Mouse (Mus musculus) liver, adult 2 months (tissue): ENCODE measurements around the gene Kcnmb3.

Experiments
- CTCF ChIP-seq: fragments of 200-500 bp; IDR thresholded peaks from 2 replicates; pipeline ENCODE4 v1.5.1; 2011; ENCODE audit warnings: low read depth, low read length, control low read depth
- POLR2A ChIP-seq: fragments of 200-500 bp; IDR thresholded peaks from 2 replicates; pipeline ENCODE4 v1.6.1; 2011; ENCODE audit warnings: low read length, control low read depth; ENCODE audit not compliant: insufficient read depth; ENCODE audit errors: extremely low read depth

DNA sequence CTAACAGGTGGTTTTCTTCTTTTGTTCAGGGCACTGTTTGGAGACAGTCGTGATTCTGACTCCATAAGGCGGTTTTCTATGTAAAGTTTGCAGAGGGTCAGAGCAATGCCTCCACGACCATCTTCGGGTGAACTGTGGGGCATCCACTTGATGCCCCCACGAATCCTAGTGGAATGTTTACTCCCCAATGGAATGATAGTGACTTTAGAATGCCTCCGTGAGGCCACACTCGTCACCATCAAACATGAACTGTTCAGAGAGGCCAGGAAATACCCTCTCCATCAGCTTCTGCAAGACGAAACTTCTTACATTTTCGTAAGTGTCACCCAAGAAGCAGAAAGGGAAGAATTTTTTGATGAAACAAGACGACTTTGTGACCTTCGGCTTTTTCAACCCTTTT lies 55.9 kb downstream of the Kcnmb3 start:
- no peak for TF ChIP-seq POLR2A
- TF ChIP-seq CTCF, result no peak
